ENCODE assay signal across 18 mouse cellular contexts in the genomic region with DNA sequence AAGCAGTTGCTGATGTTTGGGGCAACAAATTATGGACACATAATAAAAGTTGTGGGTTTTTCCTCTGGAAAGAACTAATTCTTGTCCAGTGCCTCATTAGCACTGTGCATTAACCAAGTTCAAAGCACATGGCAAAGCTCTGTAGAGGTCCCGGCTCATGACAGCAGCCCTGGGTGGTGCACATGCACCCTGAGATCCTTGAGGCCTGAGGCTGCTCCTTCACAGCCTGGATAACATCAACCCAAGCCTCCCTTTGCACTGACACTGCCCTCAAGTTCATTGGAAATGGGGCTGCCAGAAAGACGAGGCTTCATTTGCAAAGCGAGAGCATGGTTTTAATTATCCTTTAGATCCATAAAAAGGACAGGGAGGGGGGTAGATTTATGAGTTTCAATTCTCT.
A peak's percentile ranks its signal among the peaks of the same experiment; 100 is the strongest.
DNase-seq lines count a peak whose midpoint lies in the region.
"Had no signal": no experiment of that assay in that cellular context is flagged by ENCODE, and none has a peak within 500 bp of the region (broad histone marks: within the 10 kb centered on the region; RNA-seq: fewer than 3 reads in every experiment).

No protein-coding gene starts in this region.

- intact Hi-C loops in heart, postnatal 36 days (cut with DNase I) = no loop called here

- no peak overlapping the region for H3K4me3 ChIP-seq in limb, embryonic 10.5 days
- H3K4me3 ChIP-seq: forebrain, embryonic 10.5 days; forebrain, embryonic 13.5 days; gastrocnemius, adult 2 months had no signal

- H3K36me3 ChIP-seq in limb, embryonic 10.5 days = no peaks in the 10 kb centered on the region
- H3K36me3 ChIP-seq: forebrain, embryonic 10.5 days had no signal

- DNase-seq in embryo, embryonic 10 days (ENCODE audit: low spot score) = peak; percentile 31
- DNase-seq in embryo, embryonic 9.5 days (ENCODE audit: extremely low spot score) = no peak
- DNase-seq in limb, embryonic 10.5 days (ENCODE audit: low spot score) = peak; percentile 64
- DNase-seq in mesoderm, embryonic 11.5 days (ENCODE audit: low read depth, low spot score) = peak; percentile 33
- DNase-seq in adrenal gland, postnatal 25 days = no peak
- no peak for DNase-seq in heart, postnatal 36 days
- DNase-seq: adrenal gland, adult 8-10 months; adrenal gland, postnatal 36 days; cerebellum, adult 18-20 months; cerebellum, adult 9-10 months; cerebellum, postnatal 25 days; gastrocnemius, adult 2 months; gastrocnemius, postnatal 14 days; heart, adult 11 months had no signal

- H3K27me3 ChIP-seq in limb, embryonic 10.5 days (ENCODE audit: low read depth, poor library complexity, severe bottlenecking) = no peaks in the 10 kb centered on the region
- H3K27me3 ChIP-seq: forebrain, embryonic 13.5 days had no signal

- no peaks in the 10 kb centered on the region for H3K9me3 ChIP-seq in limb, embryonic 10.5 days (replicated peaks)
- H3K9me3 ChIP-seq: forebrain, embryonic 10.5 days; forebrain, embryonic 13.5 days had no signal

- H3K4me1 ChIP-seq in limb, embryonic 10.5 days = peaks cover 24% of the 10 kb centered on the region
- H3K4me1 ChIP-seq: forebrain, embryonic 10.5 days; forebrain, embryonic 13.5 days had no signal

- no peak overlapping the region; the same call in 1 of the 2 replicates for H3K27ac ChIP-seq in limb, embryonic 10.5 days
- H3K27ac ChIP-seq: forebrain, embryonic 10.5 days; forebrain, embryonic 13.5 days; gastrocnemius, adult 2 months; hindbrain, embryonic 14.5 days; hindbrain, postnatal 0 days had no signal

- WGBS in limb, embryonic 10.5 days = 14% methylated on average over 3 of the region's 3 CpGs

Comparison
In these comparisons a context has a peak if more than half of its experiments do, and no peak if none do; other contexts are left out.
1. DNase-seq: peak in embryo, embryonic 10 days (single experiment), limb, embryonic 10.5 days (single experiment) and mesoderm, embryonic 11.5 days (single experiment); none in embryo, embryonic 9.5 days (single experiment), adrenal gland, postnatal 25 days (single experiment) and heart, postnatal 36 days (0 of 2).